Mouse (Mus musculus) stomach, postnatal 0 days (tissue): ENCODE data around the gene Mrpl2. TPM values are rescaled to one million over a fixed set of nuclear protein-coding genes. Genes with fewer than 3 reads are reported as not detected.

ENCODE experiments used
- ATAC-seq: fragments of 200-750 bp; cut with Nextera tagmentation; 2 replicates; pipeline ENCODE4 v1.8.0; 2017; ENCODE audit not compliant: low FRiP score, low TSS enrichment
- DNase-seq: peaks from one replicate; pipeline ENCODE4 v3.0.0-alpha.2; 2016; ENCODE audit warnings: low spot score
- H3K27ac ChIP-seq: fragments of 300-500 bp; sonication (generic); replicated peaks from 2 replicates; pipeline ENCODE4 v1.5.1; 2014; ENCODE audit warnings: mild to moderate bottlenecking, control low read depth
- H3K27me3 ChIP-seq: fragments of 300-500 bp; sonication (generic); 2 replicates; pipeline ENCODE4 v1.6.1; 2014; ENCODE audit warnings: low read length; ENCODE audit not compliant: control insufficient read depth, insufficient read depth
- H3K36me3 ChIP-seq: fragments of 300-500 bp; sonication (generic); 2 replicates; pipeline ENCODE4 v1.6.1; 2014; ENCODE audit warnings: low read length, mixed read lengths; ENCODE audit not compliant: control insufficient read depth, insufficient read depth
- H3K4me1 ChIP-seq: fragments of 300-500 bp; sonication (generic); replicated peaks from 2 replicates; pipeline ENCODE4 v1.6.1; 2014; ENCODE audit warnings: antibody characterized with exemption; ENCODE audit not compliant: control insufficient read depth, insufficient read depth
- H3K4me2 ChIP-seq: fragments of 300-500 bp; sonication (generic); replicated peaks from 2 replicates; pipeline ENCODE4 v1.6.1; 2014; ENCODE audit warnings: low read depth, mild to moderate bottlenecking, control low read depth, moderate library complexity
- H3K4me3 ChIP-seq: fragments of 300-500 bp; sonication (generic); 2 replicates; pipeline ENCODE4 v1.5.1; 2014; ENCODE audit warnings: low read depth, low read length, control low read depth
- H3K9ac ChIP-seq: fragments of 300-500 bp; sonication (generic); 2 replicates; pipeline ENCODE4 v1.6.1; 2014; ENCODE audit warnings: mild to moderate bottlenecking, low read length, control low read depth, mixed read lengths
- H3K9me3 ChIP-seq: fragments of 300-500 bp; sonication (generic); 2 replicates; pipeline ENCODE4 v1.6.1; 2016; ENCODE audit warnings: low read length; ENCODE audit not compliant: control insufficient read depth
- CTCF ChIP-seq: IDR thresholded peaks from 2 replicates; pipeline ENCODE4 v1.5.1; 2016; ENCODE audit warnings: antibody characterized with exemption, low read depth, mild to moderate bottlenecking, moderate library complexity
- EP300 ChIP-seq: optimal IDR thresholded peaks from 2 replicates; pipeline ENCODE3; 2016; ENCODE audit warnings: antibody characterized with exemption
- WGBS: fragments of 180-500 bp; shearing (Covaris S2); extraction: QIAGEN DNeasy Blood & Tissue Kit; methylation state at CpG from one replicate; pipeline ENCODE4 v1.1.7; 2014; 5-methylcytosine and 5-hydroxymethylcytosine counted together
- polyA plus RNA-seq: library from polyadenylated mRNA; unstranded; fragments of >200 nt; fragmentation: Nextera tagmentation; extraction: Ambion mirVana; gene quantifications from 2 replicates; pipeline ENCODE4 v1.2.1, GENCODE M21; 2015

The Mrpl2 gene
- polyA plus RNA-seq, 1 experiment from 2014 or later, result 96.4 TPM

GRCm38 (mm10) chr17:46621324-46621723 is 24.7 kb upstream of the Mrpl2 start:
- Histone ChIP-seq H3K9ac (no peak overlapping the region), H3K4me3 (no peak overlapping the region)
- ATAC-seq, result no peak

GRCm38 (mm10) chr17:46622269-46622668 is 23.8 kb upstream of the Mrpl2 start:
- peaks cover 34% of the 10 kb centered on the region for H3K4me1 ChIP-seq
- no peaks in the 10 kb centered on the region for H3K9me3 ChIP-seq
- H3K9ac ChIP-seq, result no peak overlapping the region
- TF ChIP-seq CTCF, result no peak
- TF ChIP-seq EP300, result no peak
- WGBS, result 68% methylated on average over 11 of the region's 11 CpGs
- H3K4me3 ChIP-seq, result no peak overlapping the region
- DNase-seq (no peak), ATAC-seq (no peak)
- H3K27ac ChIP-seq, result peak overlapping the region; percentile 82
- no peaks in the 10 kb centered on the region for H3K36me3 ChIP-seq
- H3K4me2 ChIP-seq, result no peak overlapping the region
- H3K27me3 ChIP-seq, result no peaks in the 10 kb centered on the region

More at GRCm38 (mm10) chr17:46621324-46621723, 24.7 kb upstream of the Mrpl2 start:
- Histone ChIP-seq H3K27me3 (no peaks in the 10 kb centered on the region), H3K9me3 (no peaks in the 10 kb centered on the region), H3K27ac (peak overlapping the region; percentile 25; the same call in 1 of the 2 replicates), H3K4me2 (peak overlapping the region; percentile 9; the same call in 1 of the 2 replicates), H3K4me1 (peaks cover 34% of the 10 kb centered on the region), H3K36me3 (no peaks in the 10 kb centered on the region)
- TF ChIP-seq CTCF (no peak), EP300 (no peak)
- peak; percentile 48 for DNase-seq
- 28% methylated on average over 15 of the region's 15 CpGs for WGBS

- H3K4me3 ChIP-seq, result peak overlapping the region; percentile 6; the same call in 1 of the 2 replicates
Measured at GRCm38 (mm10) chr17:46623819-46624557, 22.0 kb upstream of the Mrpl2 start.

GRCm38 (mm10) chr17:46624598-46624997 is 21.4 kb upstream of the Mrpl2 start:
- ATAC-seq, result no peak
- Histone ChIP-seq H3K9me3 (no peaks in the 10 kb centered on the region), H3K4me2 (peak overlapping the region; percentile 35), H3K27me3 (no peaks in the 10 kb centered on the region), H3K27ac (peak overlapping the region; percentile 82), H3K4me1 (peaks cover 27% of the 10 kb centered on the region), H3K4me3 (peak overlapping the region; percentile 6; the same call in 1 of the 2 replicates), H3K36me3 (no peaks in the 10 kb centered on the region), H3K9ac (peak overlapping the region; percentile 45)
- WGBS, result 44% methylated on average over 12 of the region's 12 CpGs
- DNase-seq, result no peak
- TF ChIP-seq EP300 (no peak), CTCF (no peak)

More at GRCm38 (mm10) chr17:46623819-46624557, 22.0 kb upstream of the Mrpl2 start:
- Histone ChIP-seq H3K4me1 (peaks cover 30% of the 10 kb centered on the region), H3K9ac (peak overlapping the region; percentile 45), H3K4me2 (peak overlapping the region; percentile 35), H3K36me3 (no peaks in the 10 kb centered on the region), H3K27me3 (no peaks in the 10 kb centered on the region), H3K9me3 (no peaks in the 10 kb centered on the region), H3K27ac (peak overlapping the region; percentile 82)
- WGBS, result 17% methylated on average over 10 of the region's 10 CpGs
- no peak for ATAC-seq
- TF ChIP-seq CTCF (peak; percentile 55), EP300 (no peak)
- peak; percentile 46 for DNase-seq

- Histone ChIP-seq H3K27me3 (no peaks in the 10 kb centered on the region), H3K27ac (peak overlapping the region; percentile 94; the same call in 1 of the 2 replicates), H3K4me3 (peak overlapping the region; percentile 86), H3K36me3 (0 out of 2 replicates have a peak, but pooled peaks cover under 1% of the 10 kb centered on the region), H3K4me2 (peak overlapping the region; percentile 75), H3K9me3 (no peaks in the 10 kb centered on the region), H3K4me1 (peaks cover 26% of the 10 kb centered on the region), H3K9ac (peak overlapping the region; percentile 93)
- TF ChIP-seq EP300 (no peak), CTCF (no peak)
- 32% methylated on average over 6 of the region's 6 CpGs for WGBS
- ATAC-seq (no peak), DNase-seq (no peak)
Measured at GRCm38 (mm10) chr17:46627409-46627808, 18.6 kb upstream of the Mrpl2 start.

- Histone ChIP-seq H3K4me1 (peaks cover 20% of the 10 kb centered on the region), H3K36me3 (peaks cover 5% of the 10 kb centered on the region; the same call in 1 of the 2 replicates), H3K4me2 (peak overlapping the region; percentile 75), H3K27me3 (no peaks in the 10 kb centered on the region), H3K27ac (peak overlapping the region; percentile 94), H3K9ac (peak overlapping the region; percentile 93), H3K9me3 (no peaks in the 10 kb centered on the region), H3K4me3 (peak overlapping the region; percentile 86)
- DNase-seq, result no peak
- no peak for TF ChIP-seq EP300
- no peak for TF ChIP-seq CTCF
- WGBS, result 0% methylated on average over 13 of the region's 13 CpGs
- ATAC-seq, result 0 out of 2 replicates have a peak, but pooled peaks have one; percentile 9
Measured at GRCm38 (mm10) chr17:46628471-46628790, 17.6 kb upstream of the Mrpl2 start.
